Mouse (Mus musculus): ENCODE data around the gene Racgap1. TPM values are rescaled to one million over a fixed set of nuclear protein-coding genes. Genes with fewer than 3 reads are reported as not detected.

Gene Racgap1
- polyA plus RNA-seq, 1 experiment from 2014 or later, result 31.9 TPM

DNA sequence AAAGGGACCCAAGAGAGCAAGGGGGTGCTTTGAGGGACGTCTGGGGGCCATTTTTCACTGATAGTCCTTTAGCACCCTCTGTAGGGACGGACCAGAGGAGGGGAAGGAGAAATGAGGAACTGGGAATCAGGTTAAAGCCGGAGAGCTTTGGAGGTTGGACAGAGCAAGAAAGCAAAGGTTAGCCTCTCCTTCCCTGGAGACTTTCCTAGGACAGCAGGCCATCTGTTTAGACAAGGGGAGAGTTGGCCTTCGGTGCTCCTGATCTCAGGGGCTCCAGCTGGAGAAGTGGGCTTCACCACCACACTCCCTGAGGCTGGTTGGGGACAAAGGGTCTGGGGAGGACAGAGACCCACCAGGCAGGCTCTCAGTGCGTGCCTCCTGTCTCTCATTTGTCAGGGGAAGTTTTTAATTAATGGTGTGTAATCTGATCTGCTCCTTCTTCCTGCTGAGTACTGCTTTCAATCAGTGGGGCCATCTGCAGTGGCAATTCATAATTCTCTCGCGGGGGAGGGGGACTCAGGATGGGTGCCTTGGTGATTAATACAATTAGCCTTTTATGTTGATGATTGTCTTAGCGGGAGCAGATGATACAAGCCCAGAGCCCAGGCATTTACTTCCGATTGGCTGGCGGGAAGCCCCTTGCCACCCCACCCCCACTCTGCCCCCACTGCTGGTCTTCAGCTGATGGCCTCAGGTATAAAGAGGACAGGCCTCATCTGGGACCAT, 43.9 kb downstream of the Racgap1 start:
- peaks cover 10% of the 10 kb centered on the region for H3K4me1 ChIP-seq (ENCODE audit: insufficient read depth)
- peaks cover 11% of the 10 kb centered on the region; the same call in 1 of the 2 replicates for H3K27me3 ChIP-seq (ENCODE audit: insufficient read depth, low read length)
- 0 out of 2 replicates have a peak, but pooled peaks cover 2% of the 10 kb centered on the region for H3K9me3 ChIP-seq (ENCODE audit: low read length)
- no peak overlapping the region for H3K9ac ChIP-seq (replicated peaks)
- H3K4me3 ChIP-seq (ENCODE audit: low read depth, low read length), result no peak overlapping the region
- ATAC-seq, result no peak
- H3K27ac ChIP-seq (ENCODE audit: low read depth), result no peak overlapping the region
- TF ChIP-seq CTCF (IDR thresholded peaks at IDR 0.05; ENCODE audit: low read depth), result no peak
- no peak for TF ChIP-seq EP300 (IDR thresholded peaks at IDR 0.05; ENCODE audit: low read depth)
- no peaks in the 10 kb centered on the region for H3K36me3 ChIP-seq (replicated peaks; ENCODE audit: insufficient read depth, low read length)
- no peak overlapping the region for H3K4me2 ChIP-seq (ENCODE audit: low read depth, low read length)
- 29% methylated on average over 10 of the region's 10 CpGs for WGBS (ENCODE audit: insufficient replicate concordance)
- DNase-seq, result no peak

DNA sequence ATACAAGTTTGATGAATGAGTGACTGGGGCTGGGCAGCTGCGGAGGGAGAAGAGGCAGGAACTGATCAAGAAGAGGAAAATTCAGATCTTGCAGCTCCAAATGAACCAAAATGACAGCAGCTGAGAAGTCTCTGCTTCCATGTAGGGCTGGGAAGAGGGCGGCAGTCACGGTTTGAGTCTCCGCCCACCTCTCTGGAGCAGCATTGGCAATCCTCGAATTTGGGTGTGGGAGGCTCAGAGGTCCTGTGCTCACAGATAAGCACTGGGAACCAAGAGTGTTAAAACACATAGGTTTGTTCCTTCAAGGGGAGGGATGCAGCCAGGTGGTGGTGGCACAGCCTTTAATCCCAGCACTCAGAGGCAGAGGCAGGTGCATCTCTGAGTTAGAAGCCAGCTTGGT, 44.9 kb downstream of the Racgap1 start:
- H3K27me3 ChIP-seq (ENCODE audit: insufficient read depth, low read length), result peaks cover 11% of the 10 kb centered on the region; the same call in 1 of the 2 replicates
- no peak for ATAC-seq

DNA sequence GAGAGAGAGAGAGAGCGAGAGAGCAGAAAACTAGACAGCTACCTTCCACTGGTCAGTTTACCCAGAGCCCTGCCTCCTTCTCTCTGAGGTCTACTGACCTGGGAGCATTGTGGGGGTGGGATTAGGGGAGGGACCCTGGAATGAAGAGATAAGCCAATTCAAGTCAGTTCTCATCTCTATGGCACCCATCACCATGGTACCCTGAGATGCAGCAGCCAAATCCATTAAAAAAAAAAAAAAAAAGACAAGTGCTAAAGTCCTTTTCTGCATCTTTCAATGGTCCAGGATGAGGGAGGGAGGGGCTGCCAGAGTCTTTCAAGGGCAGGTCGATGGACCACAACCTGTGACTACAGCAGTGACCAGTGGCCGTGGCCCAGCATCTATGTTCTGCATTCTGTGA, 45.9 kb downstream of the Racgap1 start:
- H3K4me1 ChIP-seq (ENCODE audit: insufficient read depth), result peaks cover 10% of the 10 kb centered on the region
- TF ChIP-seq EP300 (IDR thresholded peaks at IDR 0.05; ENCODE audit: low read depth) (no peak), CTCF (IDR thresholded peaks at IDR 0.05; ENCODE audit: low read depth) (no peak)
- WGBS (ENCODE audit: insufficient replicate concordance), result 72% methylated on average over 3 of the region's 3 CpGs
- H3K27me3 ChIP-seq (ENCODE audit: insufficient read depth, low read length), result peaks cover 6% of the 10 kb centered on the region; the same call in 1 of the 2 replicates
- no peaks in the 10 kb centered on the region for H3K36me3 ChIP-seq (replicated peaks; ENCODE audit: insufficient read depth, low read length)
- H3K4me3 ChIP-seq (ENCODE audit: low read depth, low read length), result no peak overlapping the region
- no peaks in the 10 kb centered on the region for H3K9me3 ChIP-seq (ENCODE audit: low read length)
- no peak overlapping the region for H3K9ac ChIP-seq (replicated peaks)
- no peak for DNase-seq
- no peak overlapping the region for H3K27ac ChIP-seq (ENCODE audit: low read depth)
- no peak for ATAC-seq
- H3K4me2 ChIP-seq (ENCODE audit: low read depth, low read length), result no peak overlapping the region

More for the DNA sequence above, 44.9 kb downstream of the Racgap1 start:
- 40% methylated on average over 5 of the region's 5 CpGs for WGBS (ENCODE audit: insufficient replicate concordance)
- Histone ChIP-seq H3K36me3 (replicated peaks; ENCODE audit: insufficient read depth, low read length) (no peaks in the 10 kb centered on the region), H3K4me2 (ENCODE audit: low read depth, low read length) (no peak overlapping the region), H3K9ac (replicated peaks) (no peak overlapping the region), H3K4me3 (ENCODE audit: low read depth, low read length) (no peak overlapping the region), H3K4me1 (ENCODE audit: insufficient read depth) (peaks cover 10% of the 10 kb centered on the region), H3K9me3 (ENCODE audit: low read length) (no peaks in the 10 kb centered on the region), H3K27ac (ENCODE audit: low read depth) (no peak overlapping the region)
- no peak for TF ChIP-seq EP300 (IDR thresholded peaks at IDR 0.05; ENCODE audit: low read depth)
- no peak for TF ChIP-seq CTCF (IDR thresholded peaks at IDR 0.05; ENCODE audit: low read depth)
- no peak for DNase-seq

DNA sequence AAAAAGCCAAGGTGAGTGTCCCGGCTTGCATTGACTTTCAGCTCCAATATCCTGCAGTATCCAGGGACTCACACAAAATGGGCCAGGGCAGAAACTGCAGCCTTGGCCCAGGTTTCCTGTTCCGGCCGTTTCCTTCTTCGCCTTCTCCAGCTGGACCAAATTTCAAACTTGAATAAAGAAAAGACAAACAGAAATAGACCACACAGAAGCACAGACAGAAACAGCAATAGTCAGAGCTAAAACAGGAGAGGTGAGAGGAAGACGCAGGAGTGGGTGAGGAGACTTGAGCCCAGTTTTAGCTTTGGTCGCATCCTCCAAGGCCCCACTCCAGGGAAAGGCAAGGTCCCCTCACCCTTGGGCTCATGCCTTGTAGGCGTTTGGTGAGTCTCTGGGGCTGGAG, 48.2 kb downstream of the Racgap1 start:
- Histone ChIP-seq H3K36me3 (replicated peaks; ENCODE audit: insufficient read depth, low read length) (no peaks in the 10 kb centered on the region), H3K4me2 (ENCODE audit: low read depth, low read length) (no peak overlapping the region), H3K9ac (replicated peaks) (no peak overlapping the region), H3K9me3 (ENCODE audit: low read length) (no peaks in the 10 kb centered on the region), H3K4me1 (ENCODE audit: insufficient read depth) (peaks cover 1% of the 10 kb centered on the region; the same call in 1 of the 2 replicates), H3K27ac (ENCODE audit: low read depth) (no peak overlapping the region), H3K4me3 (ENCODE audit: low read depth, low read length) (no peak overlapping the region), H3K27me3 (ENCODE audit: insufficient read depth, low read length) (peaks cover 22% of the 10 kb centered on the region)
- ATAC-seq, result no peak
- 75% methylated on average over 7 of the region's 7 CpGs for WGBS (ENCODE audit: insufficient replicate concordance)
- TF ChIP-seq CTCF (IDR thresholded peaks at IDR 0.05; ENCODE audit: low read depth), result no peak
- no peak for TF ChIP-seq EP300 (IDR thresholded peaks at IDR 0.05; ENCODE audit: low read depth)
- no peak for DNase-seq

DNA sequence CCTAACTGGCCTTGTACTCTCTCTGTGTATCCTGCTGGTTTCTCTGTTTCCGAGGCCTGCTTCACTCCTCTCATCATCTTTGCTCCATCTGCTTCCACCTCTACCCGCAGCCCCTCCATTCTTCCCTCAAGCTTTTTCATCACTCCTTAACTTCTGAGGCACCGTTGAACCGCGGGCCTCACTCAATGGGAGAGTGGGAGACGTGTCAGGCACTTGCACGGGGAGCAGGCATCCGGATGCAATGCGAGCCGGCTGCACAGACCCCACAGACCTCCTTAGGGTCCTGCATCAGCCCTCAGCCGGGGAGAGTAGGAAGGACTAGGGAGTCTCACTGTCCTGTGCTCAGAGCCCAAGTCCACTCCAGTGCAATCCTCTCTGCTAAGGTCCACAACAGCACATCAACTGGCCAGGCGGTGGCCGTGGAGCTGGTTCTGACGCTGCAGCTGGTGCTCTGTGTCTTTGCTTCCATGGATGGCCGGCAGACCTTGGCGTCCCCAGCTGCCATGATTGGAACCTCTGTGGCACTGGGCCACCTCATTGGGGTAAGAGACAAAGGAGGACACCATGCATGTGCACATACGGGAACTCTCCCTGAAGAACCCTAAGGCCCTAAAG, 49.1 kb downstream of the Racgap1 start:
- Histone ChIP-seq H3K9ac (replicated peaks) (no peak overlapping the region), H3K4me2 (ENCODE audit: low read depth, low read length) (no peak overlapping the region), H3K4me3 (ENCODE audit: low read depth, low read length) (no peak overlapping the region), H3K27me3 (ENCODE audit: insufficient read depth, low read length) (peaks cover 28% of the 10 kb centered on the region), H3K4me1 (ENCODE audit: insufficient read depth) (no peaks in the 10 kb centered on the region), H3K9me3 (ENCODE audit: low read length) (no peaks in the 10 kb centered on the region), H3K36me3 (replicated peaks; ENCODE audit: insufficient read depth, low read length) (no peaks in the 10 kb centered on the region), H3K27ac (ENCODE audit: low read depth) (no peak overlapping the region)
- DNase-seq, result no peak
- TF ChIP-seq EP300 (IDR thresholded peaks at IDR 0.05; ENCODE audit: low read depth) (no peak), CTCF (IDR thresholded peaks at IDR 0.05; ENCODE audit: low read depth) (no peak)
- ATAC-seq, result no peak
- 75% methylated on average over 17 of the region's 17 CpGs for WGBS (ENCODE audit: insufficient replicate concordance)

DNA sequence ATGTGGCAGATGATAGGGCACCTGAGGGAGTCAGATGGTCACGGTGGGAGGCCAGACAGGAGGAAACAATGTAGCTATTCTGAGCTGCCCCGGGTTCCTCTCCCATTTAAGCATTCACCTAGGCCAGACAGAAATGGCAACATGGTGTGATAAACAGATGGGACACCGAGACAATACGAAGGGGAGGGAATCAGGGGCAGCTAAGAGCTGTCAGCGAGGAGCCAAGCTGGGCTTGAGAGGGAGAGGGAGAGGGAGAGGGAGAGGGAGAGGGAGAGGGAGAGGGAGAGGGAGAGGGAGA, 49.7 kb downstream of the Racgap1 start:
- no peak for DNase-seq
- ATAC-seq, result no peak
- 41% methylated on average over 5 of the region's 5 CpGs for WGBS (ENCODE audit: insufficient replicate concordance)
- Histone ChIP-seq H3K9ac (replicated peaks) (no peak overlapping the region), H3K4me1 (ENCODE audit: insufficient read depth) (no peaks in the 10 kb centered on the region), H3K4me3 (ENCODE audit: low read depth, low read length) (no peak overlapping the region), H3K27me3 (ENCODE audit: insufficient read depth, low read length) (peaks cover 31% of the 10 kb centered on the region), H3K9me3 (ENCODE audit: low read length) (no peaks in the 10 kb centered on the region), H3K27ac (ENCODE audit: low read depth) (no peak overlapping the region), H3K4me2 (ENCODE audit: low read depth, low read length) (no peak overlapping the region), H3K36me3 (replicated peaks; ENCODE audit: insufficient read depth, low read length) (no peaks in the 10 kb centered on the region)
- no peak for TF ChIP-seq EP300 (IDR thresholded peaks at IDR 0.05; ENCODE audit: low read depth)
- TF ChIP-seq CTCF (IDR thresholded peaks at IDR 0.05; ENCODE audit: low read depth), result no peak

All from liver, postnatal 0 days (tissue).